Mouse (Mus musculus) neutrophil, adult 59 days (primary cell): ENCODE data around the gene Fmo6. TPM values are rescaled to one million over a fixed set of nuclear protein-coding genes. Genes with fewer than 3 reads are reported as not detected.

Experiments
- total RNA-seq, 2 experiments: library from RNA; stranded (reverse); gene quantifications; 1 replicate in 1 of 2; 2 replicates in 1 of 2; pipeline ENCODE4 v1.2.4; 2023

Gene Fmo6
- not detected for total RNA-seq

DNA sequence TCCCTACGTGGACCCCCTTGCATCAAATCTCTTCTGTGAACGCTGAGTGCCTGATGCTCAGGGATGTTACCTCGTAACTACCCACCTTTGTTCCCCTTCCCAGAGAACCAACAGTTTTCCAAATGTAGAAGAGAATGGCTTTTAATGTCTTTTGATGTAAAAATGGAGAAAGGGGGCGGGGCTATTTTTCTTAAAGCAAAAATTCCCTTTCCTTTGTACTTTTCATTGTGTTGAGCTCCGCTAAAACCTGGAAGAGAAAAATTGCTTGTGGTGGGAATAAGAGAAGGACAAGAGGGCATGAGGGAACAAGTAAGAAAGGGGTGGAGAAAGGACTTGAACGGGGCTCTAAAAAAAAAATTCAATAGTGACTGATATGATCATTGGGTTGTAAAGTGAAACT lies at the start of gene Fmo6:
Gene Fmo6 (minus strand): TSS at position 101 of the 400 bp plus-strand sequence.

GRCm38 (mm10) chr1:162984428-162984827 lies 47.1 kb upstream of the Fmo6 start, which contains the start of gene Fmo3:
Gene Fmo3, minus strand, starts transcription at chr1:162984528.

DNA sequence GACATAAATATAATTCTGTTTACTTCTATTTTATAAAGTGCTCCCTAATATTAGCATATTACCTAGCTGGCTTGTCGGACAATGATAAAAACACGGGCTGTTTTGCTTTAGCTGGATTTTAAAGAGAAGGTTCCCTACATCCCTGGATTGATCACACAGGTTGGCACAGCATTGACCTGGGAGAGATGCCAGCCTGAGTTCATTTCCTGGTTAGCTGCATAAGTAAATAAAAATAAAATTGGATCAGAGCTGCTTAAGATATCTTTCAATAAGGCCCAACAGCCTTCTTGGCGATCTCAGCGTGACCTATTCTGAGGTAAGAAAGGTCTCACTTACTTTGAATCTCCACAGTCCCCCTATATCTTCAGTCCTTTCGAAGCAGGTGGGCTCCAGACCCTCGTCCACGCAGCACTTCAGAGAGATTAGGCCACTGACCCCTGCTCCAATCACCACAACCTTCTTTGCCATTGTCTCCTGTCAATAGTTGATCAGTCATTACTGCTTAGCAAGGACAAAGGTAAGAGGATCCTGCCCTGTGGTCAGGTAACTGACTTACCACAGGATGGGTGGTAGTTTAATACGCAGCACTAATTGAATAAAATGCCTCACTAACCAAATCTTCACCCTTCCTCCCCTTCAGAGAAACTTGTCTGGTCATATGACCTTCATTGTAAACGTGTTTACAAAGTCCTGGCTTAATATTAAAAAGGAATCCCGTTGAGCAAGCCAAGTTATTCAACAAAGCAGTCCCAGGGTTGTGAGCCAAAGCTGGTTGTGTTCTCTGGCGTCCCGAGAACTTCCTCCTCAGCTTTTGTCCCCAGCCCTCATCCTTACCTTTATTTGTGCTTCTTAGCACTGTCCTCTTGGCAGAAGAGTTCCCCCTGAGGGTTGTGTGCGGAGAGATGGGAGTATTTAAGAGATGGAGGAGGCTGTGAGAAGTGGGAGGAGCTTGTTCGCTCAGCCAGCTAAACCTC lies 39.2 kb downstream of the Fmo6 start, which contains the start of gene Fmo2:
Gene Fmo2 (minus strand): TSS at position 889 of the 974 bp plus-strand sequence.

Other genes with a start within 250 kb of the Fmo6 start
- 100 to 1,000 TPM; 155 to 173 TPM for gene Prrc2c, start 197.0 kb downstream of the Fmo6 start, total RNA-seq
- not detected for gene Fmo4, start 123.5 kb downstream of the Fmo6 start, total RNA-seq
- gene Fmo1, start 70.9 kb downstream of the Fmo6 start, total RNA-seq = under 1 TPM in 1 of 2 experiments, not detected in 1; 0.53 TPM
- gene Fmo2, start 38.8 kb downstream of the Fmo6 start, total RNA-seq = 1 to 10 TPM in 1 of 2 experiments, not detected in 1; 1.4 TPM
- gene Fmo3, start 47.0 kb upstream of the Fmo6 start, total RNA-seq = not detected
- not detected for gene Mroh9, start 148.2 kb upstream of the Fmo6 start, total RNA-seq